Mouse (Mus musculus): Measurements from ENCODE around the gene Nucb2.

Gene Nucb2

GRCm38 (mm10) chr7:116503879-116504817, at the start of gene Nucb2:
Nucb2 (plus strand) TSS chr7:116504369.
- peak; percentile 98 to 99 for DNase-seq (ENCODE audit: low spot score in 2 of 2)

GRCm38 (mm10) chr7:116456964-116457363, 47.2 kb upstream of the Nucb2 start:
- DNase-seq (ENCODE audit: low spot score in 2 of 2), result no peak

GRCm38 (mm10) chr7:116457391-116457790, 46.8 kb upstream of the Nucb2 start:
- no peak for DNase-seq (ENCODE audit: low spot score in 2 of 2)

- DNase-seq (ENCODE audit: low spot score in 2 of 2), result no peak
These were observed 45.2 kb upstream of the Nucb2 start for GRCm38 (mm10) chr7:116458985-116459441.

- no peak for DNase-seq (ENCODE audit: low spot score in 2 of 2)
These were observed 42.1 kb upstream of the Nucb2 start for GRCm38 (mm10) chr7:116462114-116462513.

- no peak for DNase-seq (ENCODE audit: low spot score in 2 of 2)
These were observed 28.3 kb upstream of the Nucb2 start for GRCm38 (mm10) chr7:116475836-116476235.

GRCm38 (mm10) chr7:116476264-116476663, 27.9 kb upstream of the Nucb2 start:
- no peak for DNase-seq (ENCODE audit: low spot score in 2 of 2)

GRCm38 (mm10) chr7:116483106-116483505, 21.1 kb upstream of the Nucb2 start:
- no peak for DNase-seq (ENCODE audit: low spot score in 2 of 2)

GRCm38 (mm10) chr7:116483782-116484181, 20.4 kb upstream of the Nucb2 start:
- no peak for DNase-seq (ENCODE audit: low spot score in 2 of 2)

GRCm38 (mm10) chr7:116484213-116484612, 20.0 kb upstream of the Nucb2 start:
- no peak for DNase-seq (ENCODE audit: low spot score in 2 of 2)

- DNase-seq (ENCODE audit: low spot score in 2 of 2), result no peak
These were observed 19.0 kb upstream of the Nucb2 start for GRCm38 (mm10) chr7:116485062-116485601.

GRCm38 (mm10) chr7:116491113-116491512, 13.1 kb upstream of the Nucb2 start:
- DNase-seq (ENCODE audit: low spot score in 2 of 2), result no peak

GRCm38 (mm10) chr7:116493267-116494003, 10.7 kb upstream of the Nucb2 start:
- no peak for DNase-seq (ENCODE audit: low spot score in 2 of 2)

GRCm38 (mm10) chr7:116494618-116495017, 9.6 kb upstream of the Nucb2 start:
- DNase-seq (ENCODE audit: low spot score in 2 of 2), result no peak

GRCm38 (mm10) chr7:116496760-116497159, 7.4 kb upstream of the Nucb2 start:
- no peak for DNase-seq (ENCODE audit: low spot score in 2 of 2)

GRCm38 (mm10) chr7:116504818-116505170, 625 bp downstream of the Nucb2 start:
- DNase-seq (ENCODE audit: low spot score in 2 of 2), result no peak

GRCm38 (mm10) chr7:116514030-116514429, 9.9 kb downstream of the Nucb2 start:
- no peak for DNase-seq (ENCODE audit: low spot score in 2 of 2)

- no peak for DNase-seq (ENCODE audit: low spot score in 2 of 2)
These were observed 10.4 kb downstream of the Nucb2 start for GRCm38 (mm10) chr7:116514546-116514945.

- DNase-seq (ENCODE audit: low spot score in 2 of 2), result no peak
These were observed 10.9 kb downstream of the Nucb2 start for GRCm38 (mm10) chr7:116515059-116515458.

GRCm38 (mm10) chr7:116515514-116516135, 11.5 kb downstream of the Nucb2 start:
- no peak for DNase-seq (ENCODE audit: low spot score in 2 of 2)

- no peak for DNase-seq (ENCODE audit: low spot score in 2 of 2)
These were observed 13.1 kb downstream of the Nucb2 start for GRCm38 (mm10) chr7:116517240-116517639.

- no peak for DNase-seq (ENCODE audit: low spot score in 2 of 2)
These were observed 14.0 kb downstream of the Nucb2 start for GRCm38 (mm10) chr7:116518155-116518554.

Data from urinary bladder, postnatal 4 days (tissue).